Mouse (Mus musculus): Measurements from ENCODE around the gene Pmpcb.

Pmpcb gene

GRCm38 (mm10) chr5:21802907-21803306 lies 66.0 kb downstream of the Pmpcb start:
- in situ Hi-C loops (cut with MboI) = no loop called here

- in situ Hi-C loops (cut with MboI) = no loop called here
These were observed 66.8 kb downstream of the Pmpcb start for GRCm38 (mm10) chr5:21803691-21804188.

- in situ Hi-C loops (cut with MboI) = no loop called here
These were observed 67.9 kb downstream of the Pmpcb start for GRCm38 (mm10) chr5:21804837-21805236.

Data from mature B cell (primary cell).